Mouse (Mus musculus) cerebellum, postnatal 4 days (tissue): ENCODE data around the gene Nle1.
A peak's percentile ranks its signal among the peaks of the same experiment; 100 is the strongest.
"Not testable (repeated sequence)": the region's sequence is repeated elsewhere in the genome, so short reads cannot be mapped to it uniquely, and the experiment has no call there.

Experiments
- DNase-seq, 2 experiments: peaks; one replicate each; pipeline ENCODE4 v3.0.0; 2022; ENCODE audit warnings: low spot score in 2 of 2, mixed read lengths in 1 of 2

Nle1 gene

GRCm38 (mm10) chr11:82907651-82908607 lies at the start of gene Nle1:
Gene Nle1 (minus strand): TSS chr11:82908411.
- peak; percentile 93 to 97 for DNase-seq

DNA sequence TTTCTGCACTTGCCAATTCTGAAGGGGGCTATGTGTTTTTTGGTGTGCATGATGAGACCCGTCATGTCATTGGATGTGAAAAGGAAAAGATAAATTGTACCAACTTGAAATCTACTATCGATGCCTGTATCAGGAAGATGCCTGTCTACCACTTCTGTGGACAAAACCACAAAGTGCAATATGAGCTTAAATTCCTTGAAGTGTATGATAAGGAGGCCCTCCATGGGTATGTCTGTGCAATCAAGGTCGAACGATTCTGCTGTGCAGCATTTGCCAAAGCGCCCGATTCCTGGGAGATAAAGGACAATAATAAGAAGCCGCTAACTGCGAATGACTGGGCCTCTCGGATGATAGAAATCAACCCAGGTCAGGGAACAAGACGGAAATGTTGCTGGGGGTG lies 48.7 kb upstream of the Nle1 start:
- no peak for DNase-seq

GRCm38 (mm10) chr11:82954631-82955030 lies 46.4 kb upstream of the Nle1 start:
- no peak for DNase-seq

DNA sequence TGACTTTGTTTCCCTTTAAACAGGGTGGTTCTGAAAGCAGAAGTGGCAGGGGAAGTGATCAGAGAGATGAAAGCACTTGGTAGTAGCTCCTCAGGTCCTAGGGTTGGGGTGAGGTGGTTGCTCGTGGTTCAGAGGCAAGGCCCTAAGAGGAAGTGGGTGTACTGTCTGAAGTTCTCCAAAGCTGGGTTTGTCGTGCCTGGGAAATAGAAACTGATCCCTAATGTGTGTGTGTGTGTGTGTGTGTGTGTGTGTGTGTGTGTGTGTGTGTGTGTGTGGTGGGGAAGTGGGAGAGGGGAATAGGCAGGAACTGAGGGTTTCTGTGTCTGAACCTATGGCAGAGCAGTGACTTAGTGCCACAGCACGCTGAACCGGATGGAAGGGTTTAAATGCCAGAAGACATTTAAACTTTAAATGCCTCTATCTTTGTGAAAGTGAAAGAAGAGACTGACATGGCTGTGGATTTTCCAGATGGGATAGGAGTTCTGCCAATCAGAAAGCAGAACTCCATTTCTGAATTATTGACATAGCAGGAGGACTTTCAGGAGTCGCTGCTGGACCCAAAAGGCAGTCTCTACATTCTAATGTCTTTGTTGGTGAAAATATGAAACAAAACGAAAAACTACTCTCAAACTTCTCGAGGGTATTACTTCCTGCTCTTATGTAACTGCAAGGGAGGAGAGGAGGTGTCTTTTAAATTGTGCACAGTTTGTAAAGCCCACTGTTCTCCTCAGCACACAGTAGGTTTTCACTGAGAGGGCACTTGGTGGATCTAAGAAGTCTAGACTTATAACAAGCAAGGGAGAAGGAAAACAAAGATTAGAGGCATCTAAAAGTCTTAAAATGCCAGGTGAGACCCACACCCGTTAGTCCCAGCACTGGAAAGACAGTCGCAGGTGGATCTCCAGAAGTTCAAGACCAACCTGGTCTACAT lies 44.7 kb upstream of the Nle1 start:
- no peak for DNase-seq

GRCm38 (mm10) chr11:82951865-82952611 lies 43.8 kb upstream of the Nle1 start:
- no peak for DNase-seq

- no peak for DNase-seq
Measured at GRCm38 (mm10) chr11:82950736-82951481, 42.7 kb upstream of the Nle1 start, which contains the start of gene Slfn5. Gene Slfn5 (plus strand): TSS chr11:82951349.

DNA sequence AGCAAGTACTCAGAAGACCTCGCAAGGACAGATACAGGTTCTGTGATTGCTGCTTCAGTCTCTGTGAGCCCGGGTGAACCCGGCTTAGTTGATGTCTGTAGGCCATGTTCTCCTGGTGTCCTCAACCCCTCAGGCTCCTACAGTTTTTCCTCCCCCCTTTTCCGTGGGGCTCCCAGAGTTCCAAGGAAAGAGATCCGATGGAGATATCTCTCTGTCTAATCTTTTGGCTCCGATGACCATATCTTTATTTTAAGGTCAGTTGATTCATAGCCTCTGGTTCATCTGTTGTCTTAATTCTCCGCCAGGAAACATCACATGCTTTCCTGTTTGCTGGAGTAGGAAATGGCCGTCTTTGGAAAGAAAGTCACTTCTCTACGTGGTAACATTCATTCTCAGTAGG lies 40.8 kb upstream of the Nle1 start:
- DNase-seq = no peak

DNA sequence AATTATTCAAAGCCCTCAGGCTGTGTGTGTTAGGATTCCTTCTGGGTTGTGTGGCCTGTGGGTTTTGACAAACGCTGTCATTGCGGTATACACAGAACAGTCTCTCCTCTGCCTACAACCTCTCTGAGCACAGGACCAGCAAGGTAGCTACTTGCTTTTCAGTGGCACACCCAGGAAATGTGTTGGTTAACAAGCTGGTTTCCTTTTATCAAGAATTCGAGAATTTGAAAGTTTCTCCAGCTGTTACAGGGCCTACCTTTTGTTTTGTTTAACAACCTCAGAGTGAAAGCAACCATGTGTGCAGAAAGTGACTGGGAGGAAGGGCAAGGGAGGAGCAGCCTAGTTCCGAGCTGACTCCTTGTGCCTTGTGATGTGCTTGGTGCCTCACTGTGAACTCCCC lies 39.2 kb upstream of the Nle1 start:
- no peak for DNase-seq

- DNase-seq = no peak
Measured at GRCm38 (mm10) chr11:82945636-82946035, 37.4 kb upstream of the Nle1 start.

- no peak for DNase-seq
Measured at GRCm38 (mm10) chr11:82943336-82943735, 35.1 kb upstream of the Nle1 start.

- DNase-seq = no peak
Measured at GRCm38 (mm10) chr11:82933186-82933585, 25.0 kb upstream of the Nle1 start.

DNA sequence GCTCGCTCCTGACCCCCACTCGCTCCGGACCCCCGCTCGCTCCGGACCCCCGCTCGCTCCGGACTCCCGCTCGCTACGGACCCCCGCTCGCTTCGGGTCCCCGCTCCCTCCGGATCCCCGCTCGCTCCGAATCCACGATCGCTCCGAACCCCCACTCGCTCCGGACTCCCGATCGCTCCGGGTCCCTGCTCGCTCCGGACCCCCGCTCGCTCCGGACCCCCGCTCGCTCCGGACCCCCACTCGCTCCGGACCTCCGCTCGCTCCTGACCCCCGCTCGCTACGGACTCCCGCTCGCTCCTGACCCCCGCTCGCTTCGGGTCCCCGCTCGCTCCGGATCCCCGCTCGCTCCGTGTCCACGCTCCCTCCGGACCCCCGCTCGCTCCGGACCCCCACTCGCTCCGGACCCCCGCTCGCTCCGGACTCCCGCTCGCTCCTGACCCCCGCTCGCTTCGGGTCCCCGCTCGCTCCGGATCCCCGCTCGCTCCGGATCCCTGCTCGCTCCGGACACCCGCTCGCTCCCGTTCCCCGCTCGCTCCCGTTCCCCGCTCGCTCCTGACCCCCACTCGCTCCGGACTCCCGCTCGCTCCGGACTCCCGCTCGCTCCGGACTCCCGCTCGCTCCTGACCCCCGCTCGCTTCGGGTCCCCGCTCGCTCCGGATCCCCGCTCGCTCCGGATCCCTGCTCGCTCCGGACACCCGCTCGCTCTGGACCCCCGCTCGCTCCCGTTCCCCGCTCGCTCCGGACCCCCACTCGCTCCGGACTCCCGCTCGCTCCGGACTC lies 23.6 kb upstream of the Nle1 start:
- not testable (repeated sequence) for DNase-seq

DNA sequence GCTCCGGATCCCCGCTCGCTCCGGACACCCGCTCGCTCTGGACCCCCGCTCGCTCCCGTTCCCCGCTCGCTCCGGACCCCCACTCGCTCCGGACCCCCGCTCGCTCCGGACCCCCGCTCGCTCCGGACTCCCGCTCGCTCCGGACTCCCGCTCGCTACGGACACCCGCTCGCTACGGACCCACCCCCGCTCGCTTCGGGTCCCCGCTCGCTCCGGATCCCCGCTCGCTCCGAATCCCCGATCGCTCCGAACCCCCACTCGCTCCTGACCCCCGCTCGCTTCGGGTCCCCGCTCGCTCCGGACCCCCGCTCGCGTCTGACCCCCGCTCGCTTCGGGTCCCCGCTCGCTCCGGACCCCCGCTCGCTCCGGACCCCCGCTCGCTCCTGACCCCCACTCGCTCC lies 22.9 kb upstream of the Nle1 start:
- DNase-seq = not testable (repeated sequence)

DNA sequence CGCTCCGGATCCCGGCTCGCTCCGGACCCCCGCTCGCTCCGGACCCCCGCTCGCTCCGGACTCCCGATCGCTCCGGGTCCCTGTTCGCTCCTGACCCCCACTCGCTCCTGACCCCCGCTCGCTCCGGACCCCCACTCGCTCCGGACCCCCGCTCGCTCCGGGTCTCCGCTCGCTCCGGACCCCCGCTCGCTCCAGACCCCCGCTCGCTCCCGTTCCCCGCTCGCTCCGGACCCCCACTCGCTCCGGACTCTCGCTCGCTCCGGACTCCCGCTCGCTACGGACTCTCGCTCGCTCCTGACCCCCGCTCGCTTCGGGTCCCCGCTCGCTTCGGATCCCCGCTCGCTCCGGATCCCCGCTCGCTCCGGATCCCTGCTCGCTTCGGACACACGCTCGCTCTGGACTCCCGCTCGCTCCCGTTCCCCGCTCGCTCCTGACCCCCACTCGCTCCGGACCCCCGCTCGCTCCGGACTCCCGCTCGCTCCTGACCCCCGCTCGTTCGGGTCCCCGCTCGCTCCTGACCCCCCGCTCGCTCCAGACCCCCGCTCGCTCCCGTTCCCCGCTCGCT lies 22.3 kb upstream of the Nle1 start:
- not testable (repeated sequence) for DNase-seq

DNA sequence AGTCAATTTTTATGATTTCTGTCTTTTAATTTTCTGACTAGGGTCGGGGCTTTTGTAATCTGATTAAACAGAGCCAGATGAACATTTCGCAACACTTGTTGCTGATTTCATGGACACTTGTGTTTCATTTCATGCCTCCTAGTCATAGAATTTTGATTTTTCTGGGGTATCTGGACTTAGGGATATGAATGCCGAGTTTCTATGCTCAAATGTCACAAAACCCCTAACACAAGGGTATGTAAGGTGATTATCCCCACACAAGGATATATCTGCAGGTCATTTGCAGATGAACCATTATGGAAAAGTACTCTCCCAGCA lies 21.4 kb upstream of the Nle1 start:
- DNase-seq = no peak

DNA sequence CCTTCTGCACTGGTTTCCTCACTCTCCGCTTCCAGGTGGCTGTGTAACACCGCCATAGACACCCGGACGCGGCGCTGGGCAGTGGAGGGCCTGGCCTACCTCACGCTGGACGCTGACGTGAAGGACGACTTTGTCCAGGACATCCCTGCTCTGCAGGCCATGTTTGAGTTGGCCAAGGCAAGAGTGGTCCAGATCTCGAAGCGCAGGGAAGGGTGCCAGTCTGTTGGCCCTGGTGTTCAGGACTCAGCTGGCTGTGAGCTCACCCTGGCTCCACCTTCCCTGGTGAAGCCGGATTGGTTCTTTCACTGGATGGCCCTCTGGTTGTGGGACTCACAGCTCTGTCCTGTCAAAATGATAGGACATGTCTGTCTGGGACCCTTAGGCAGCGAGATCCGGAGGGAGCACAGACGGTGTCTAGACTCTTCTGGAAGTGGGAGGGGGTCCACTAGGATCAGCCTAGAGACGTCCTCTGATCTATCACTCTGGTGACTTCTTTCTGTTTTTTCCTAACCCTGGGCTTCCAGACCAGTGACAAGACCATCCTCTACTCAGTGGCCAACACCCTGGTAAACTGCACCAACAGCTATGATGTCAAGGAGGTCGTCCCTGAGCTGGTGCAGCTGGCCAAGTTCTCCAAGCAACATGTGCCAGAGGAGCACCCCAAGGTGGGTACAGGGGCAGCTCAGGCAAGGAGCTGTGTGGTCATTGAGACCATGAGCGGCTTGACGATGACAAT lies 20.9 kb upstream of the Nle1 start:
- no peak for DNase-seq

GRCm38 (mm10) chr11:82923910-82924309 lies 15.7 kb upstream of the Nle1 start:
- DNase-seq = not testable (repeated sequence)

- no peak for DNase-seq
Measured at GRCm38 (mm10) chr11:82921691-82922090, 13.5 kb upstream of the Nle1 start.

DNA sequence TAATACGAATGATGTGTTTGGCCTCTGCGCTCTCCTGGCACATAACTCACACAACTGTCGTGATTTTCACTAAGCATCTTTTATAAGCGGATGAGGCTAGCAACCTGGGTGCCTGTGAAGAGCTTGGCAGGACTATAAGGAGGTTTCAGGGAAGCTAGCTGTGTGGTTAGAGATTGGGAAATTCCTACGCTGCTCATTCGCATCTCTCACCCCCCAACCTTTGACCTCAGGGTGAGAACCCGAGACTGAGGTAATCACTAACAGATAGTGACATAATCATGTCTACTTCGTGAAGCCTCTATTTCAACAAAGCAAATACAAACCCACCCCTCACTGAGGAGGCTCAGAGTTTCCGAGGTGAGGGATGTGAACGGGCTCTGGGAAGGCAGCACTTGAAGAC lies 12.6 kb upstream of the Nle1 start:
- no peak for DNase-seq
